Mouse (Mus musculus) embryonic stem cell, embryonic (primary cell): ENCODE measurements around the gene 4930579G24Rik.

Experiments
- CTCF ChIA-PET, 4 experiments: fragments of 300-600 bp in 2 of 4; fragments of 350-600 bp in 2 of 4; sonication (Branson Sonifier 250); formaldehyde crosslinking; loops; one replicate each; lab custom pipeline; 2022; ENCODE audit warnings: inconsistent platforms in 2 of 4; lab: Charles Lee
- POLR2A ChIA-PET, 4 experiments: fragments of 300-600 bp in 2 of 4; fragments of 350-600 bp in 2 of 4; sonication (Branson Sonifier 250); formaldehyde crosslinking; loops; one replicate each; lab custom pipeline; 2022; ENCODE audit warnings: antibody characterized with exemption in 4 of 4, inconsistent platforms in 1 of 4; lab: Charles Lee

The 4930579G24Rik gene

GRCm38 (mm10) chr3:79628561-79629415 is at the start of gene 4930579G24Rik:
Gene 4930579G24Rik, plus strand, starts transcription at chr3:79629079.
- ChIA-PET POLR2A (interaction anchor here (0.6 to 2.8 kb wide), 52 partner anchors 12 to 557 kb away, joined by 3 to 31 read pairs (median 3); partner anchors contain the start of genes Fnip2 (in 2 of the 4), Ppid (in 2 of the 4) and Rapgef2 (in 1 of the 4)), CTCF (interaction anchor here (0.6 to 2.4 kb wide), 14 partner anchors 10 to 1174 kb away, joined by 3 to 8 read pairs (median 4); partner anchors contain the start of gene Gria2 (in 1 of the 4))

- CTCF ChIA-PET = interaction anchor here in 2 of 4 experiments (0.8 to 1.5 kb wide), 2 partner anchors 25 to 378 kb away, joined by 3 to 4 read pairs; no protein-coding TSS in a partner anchor
- POLR2A ChIA-PET = interaction anchor here in 2 of 4 experiments (1.0 to 1.3 kb wide), 2 partner anchors 11 to 27 kb away, joined by 3 read pairs; partner anchors contain the start of gene Ppid (in 1 of the 2)
These were observed 48.8 kb upstream of the 4930579G24Rik start for GRCm38 (mm10) chr3:79579891-79580575.

- CTCF ChIA-PET = interaction anchor here (0.6 to 3.0 kb wide), 42 partner anchors 8 to 627 kb away, joined by 3 to 21 read pairs (median 4); partner anchors contain the start of genes Fnip2 (in 3 of the 4) and 4930579G24Rik (in 2 of the 4)
These were observed 42.1 kb upstream of the 4930579G24Rik start for GRCm38 (mm10) chr3:79586804-79587203.

GRCm38 (mm10) chr3:79589671-79590070 is 39.2 kb upstream of the 4930579G24Rik start:
- ChIA-PET POLR2A (interaction anchor here in 2 of 4 experiments (0.6 to 3.7 kb wide), 6 partner anchors 13 to 58 kb away, joined by 3 to 25 read pairs (median 6); partner anchors contain the start of genes Fnip2 (in 2 of the 2), 4930579G24Rik (in 1 of the 2) and Etfdh (in 1 of the 2)), CTCF (no interaction called here)

More at GRCm38 (mm10) chr3:79586804-79587203, 42.1 kb upstream of the 4930579G24Rik start:
- POLR2A ChIA-PET = interaction anchor here in 3 of 4 experiments (0.5 to 3.2 kb wide), 40 partner anchors 9 to 385 kb away, joined by 3 to 28 read pairs (median 3); partner anchors contain the start of genes Etfdh (in 3 of the 3), Fnip2 (in 3 of the 3) and 4930579G24Rik (in 2 of the 3)

GRCm38 (mm10) chr3:79590863-79591792 is 37.8 kb upstream of the 4930579G24Rik start, which contains the start of gene Ppid:
Gene Ppid, plus strand, starts transcription at chr3:79591342.
- CTCF ChIA-PET = interaction anchor here in 2 of 4 experiments (0.5 to 1.3 kb wide), 3 partner anchors 218 to 575 kb away, joined by 3 read pairs; no protein-coding TSS in a partner anchor
- POLR2A ChIA-PET = interaction anchor here in 3 of 4 experiments (0.5 to 3.7 kb wide), 35 partner anchors 9 to 436 kb away, joined by 3 to 25 read pairs (median 3); partner anchors contain the start of genes Fnip2 (in 3 of the 3), 4930579G24Rik (in 2 of the 3) and Etfdh (in 2 of the 3)

GRCm38 (mm10) chr3:79591793-79592471 is 36.9 kb upstream of the 4930579G24Rik start:
- ChIA-PET CTCF (interaction anchor here in 3 of 4 experiments (0.6 to 1.3 kb wide), 3 partner anchors 218 to 390 kb away, joined by 3 to 13 read pairs (median 3); no protein-coding TSS in a partner anchor), POLR2A (interaction anchor here in 3 of 4 experiments (0.5 to 3.7 kb wide), 24 partner anchors 10 to 411 kb away, joined by 3 to 25 read pairs (median 4); partner anchors contain the start of genes Fnip2 (in 3 of the 3), 4930579G24Rik (in 2 of the 3) and Etfdh (in 2 of the 3))

GRCm38 (mm10) chr3:79595468-79595867 is 33.4 kb upstream of the 4930579G24Rik start:
- CTCF ChIA-PET = interaction anchor here in 1 of 4 experiments (1.2 kb wide), 1 partner anchor 9 kb away, joined by 6 read pairs; no protein-coding TSS in a partner anchor
- POLR2A ChIA-PET = interaction anchor here in 1 of 4 experiments (0.9 to 2.0 kb wide), 6 partner anchors 9 to 64 kb away, joined by 3 to 9 read pairs (median 3); partner anchors contain the start of gene Fnip2

- CTCF ChIA-PET = interaction anchor here in 2 of 4 experiments (0.6 to 1.0 kb wide), 2 partner anchors 23 to 173 kb away, joined by 3 to 4 read pairs; no protein-coding TSS in a partner anchor
These were observed 19.0 kb upstream of the 4930579G24Rik start for GRCm38 (mm10) chr3:79609886-79610285.

GRCm38 (mm10) chr3:79627484-79628181 is 1.2 kb upstream of the 4930579G24Rik start:
- CTCF ChIA-PET = interaction anchor here in 3 of 4 experiments (0.7 to 2.4 kb wide), 4 partner anchors 41 to 679 kb away, joined by 3 to 8 read pairs (median 3); no protein-coding TSS in a partner anchor
- POLR2A ChIA-PET = interaction anchor here in 3 of 4 experiments (0.9 to 2.8 kb wide), 14 partner anchors 15 to 406 kb away, joined by 3 to 31 read pairs (median 6); partner anchors contain the start of genes Fnip2 (in 2 of the 3) and Ppid (in 2 of the 3)

More at GRCm38 (mm10) chr3:79609886-79610285, 19.0 kb upstream of the 4930579G24Rik start:
- POLR2A ChIA-PET = interaction anchor here in 1 of 4 experiments (1.4 kb wide), 1 partner anchor 15 kb away, joined by 3 read pairs; no protein-coding TSS in a partner anchor

- POLR2A ChIA-PET = interaction anchor here in 3 of 4 experiments (0.9 to 2.8 kb wide), 29 partner anchors 13 to 409 kb away, joined by 3 to 31 read pairs (median 5); partner anchors contain the start of genes Fnip2 (in 2 of the 3), Ppid (in 2 of the 3) and Rapgef2 (in 1 of the 3)
- CTCF ChIA-PET = interaction anchor here in 2 of 4 experiments (0.6 to 2.4 kb wide), 7 partner anchors 41 to 426 kb away, joined by 3 to 8 read pairs (median 4); no protein-coding TSS in a partner anchor
These were observed 708 bp upstream of the 4930579G24Rik start for GRCm38 (mm10) chr3:79628182-79628560.

- POLR2A ChIA-PET = interaction anchor here (0.6 to 2.8 kb wide), 46 partner anchors 12 to 558 kb away, joined by 3 to 31 read pairs (median 3); partner anchors contain the start of genes Fnip2 (in 2 of the 4), Ppid (in 2 of the 4) and Rapgef2 (in 1 of the 4)
- CTCF ChIA-PET = interaction anchor here (0.6 to 2.4 kb wide), 11 partner anchors 10 to 1173 kb away, joined by 3 to 8 read pairs (median 4); partner anchors contain the start of gene Gria2 (in 1 of the 4)
These were observed 494 bp downstream of the 4930579G24Rik start, which contains the start of gene Etfdh for GRCm38 (mm10) chr3:79629416-79629730. Gene Etfdh, minus strand, starts transcription at chr3:79629500.

- CTCF ChIA-PET = interaction anchor here in 2 of 4 experiments (0.7 to 2.8 kb wide), 2 partner anchors 12 to 520 kb away, joined by 3 to 7 read pairs; no protein-coding TSS in a partner anchor
- POLR2A ChIA-PET = interaction anchor here in 1 of 4 experiments (0.6 kb wide), 1 partner anchor 20 kb away, joined by 3 read pairs; no protein-coding TSS in a partner anchor
These were observed 23.2 kb downstream of the 4930579G24Rik start for GRCm38 (mm10) chr3:79652129-79652528.

GRCm38 (mm10) chr3:79656682-79657081 is 27.8 kb downstream of the 4930579G24Rik start:
- CTCF ChIA-PET = interaction anchor here in 1 of 4 experiments (0.6 kb wide), 1 partner anchor 17 kb away, joined by 5 read pairs; no protein-coding TSS in a partner anchor
- POLR2A ChIA-PET = interaction anchor here in 2 of 4 experiments (0.6 kb wide), 2 partner anchors 194 to 1690 kb away, joined by 3 read pairs; no protein-coding TSS in a partner anchor
